ENCODE assay signal across 9 mouse cellular contexts in the genomic region with DNA sequence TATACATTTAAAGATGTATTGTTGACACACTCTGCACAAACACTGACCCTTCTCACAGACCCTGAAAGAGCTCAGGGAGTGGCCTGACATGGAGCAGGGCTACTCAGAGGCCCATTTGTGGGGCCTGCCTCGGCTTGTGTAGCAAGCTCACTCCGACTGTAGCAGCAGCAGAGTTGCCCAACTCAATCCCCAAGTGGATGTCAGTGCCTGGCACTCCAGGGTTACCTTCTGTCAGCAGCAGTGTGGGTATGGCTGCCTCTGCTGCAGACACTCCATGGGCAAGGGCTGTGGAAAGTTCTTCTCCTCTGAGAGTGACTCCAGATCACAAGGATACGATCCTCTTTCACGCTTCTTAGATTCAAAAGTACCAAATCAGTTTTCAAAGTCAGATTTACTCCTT.
"Had no signal": no experiment of that assay in that cellular context is flagged by ENCODE, and none has a peak within 500 bp of the region (broad histone marks: within the 10 kb centered on the region; RNA-seq: fewer than 3 reads in every experiment).

No protein-coding gene starts in this region.

- DNase-seq: kidney, postnatal 14 days; kidney, postnatal 4 days; left cerebral cortex, postnatal 4 days; liver, postnatal 0 days; lung, embryonic 14.5 days; right cerebral cortex, adult 18-20 months; right cerebral cortex, postnatal 14 days; right cerebral cortex, postnatal 4 days; thymus, postnatal 36 days had no signal
